Comparison of ENCODE assay signal across 8 mouse cellular contexts in the genomic region with DNA sequence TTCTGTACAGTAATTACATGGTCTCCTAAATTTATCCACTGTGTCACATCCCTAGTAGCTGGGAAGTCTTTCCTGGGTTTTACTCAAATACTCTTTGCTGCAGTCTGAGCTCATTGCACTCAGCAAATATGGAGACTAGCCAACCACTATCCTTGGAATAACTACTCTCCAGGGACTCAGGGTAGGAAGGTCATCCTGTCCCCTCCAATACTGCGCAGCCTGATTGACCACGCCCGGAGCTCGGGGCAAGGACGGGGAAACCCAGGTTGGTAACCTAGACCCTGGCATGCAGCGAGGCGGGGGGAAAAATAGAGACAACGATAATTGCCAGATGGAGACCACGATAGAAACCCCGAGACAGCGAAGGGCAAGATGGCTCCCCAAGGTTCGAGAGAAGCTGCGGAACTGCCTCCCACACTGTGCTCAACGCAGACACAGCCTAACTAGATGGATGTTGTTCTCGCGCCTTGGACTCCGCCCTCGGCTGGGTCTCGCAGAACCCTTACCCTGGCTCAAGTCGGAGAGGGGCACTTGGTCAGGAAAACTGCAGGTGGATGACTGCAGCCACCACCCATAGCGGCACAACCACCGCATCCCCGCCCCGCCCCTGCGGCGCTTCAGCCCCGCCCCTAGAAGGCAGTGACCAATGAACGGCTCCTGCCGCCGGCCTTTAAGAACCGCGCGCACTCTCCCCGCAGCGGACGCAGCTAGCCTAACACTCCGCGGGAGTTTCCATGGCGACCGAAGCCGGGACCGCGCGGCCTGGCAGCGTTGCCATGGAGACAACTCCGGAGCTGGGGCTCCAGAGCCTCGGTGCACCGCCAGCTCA. TPM values are rescaled to one million over a fixed set of nuclear protein-coding genes. Genes with fewer than 3 reads are reported as not detected.
A peak's percentile ranks its signal among the peaks of the same experiment; 100 is the strongest.
DNase-seq lines count a peak whose midpoint lies in the region; ATAC-seq and TF ChIP-seq lines count a peak whose summit lies in the region.

Map1a (plus strand) TSS at position 700 of the 829 bp plus-strand sequence.

- no peak within 1 kb of the TSS for H3K27ac ChIP-seq in ES-Bruce4 (ENCODE audit: insufficient read depth, low read length)
- peak within 1 kb of the TSS; percentile 72; the same call in 1 of the 2 replicates for H3K27ac ChIP-seq in forebrain, embryonic 14.5 days (ENCODE audit: low read depth, low read length)
- H3K27ac ChIP-seq in neural tube, embryonic 15.5 days (replicated peaks): peak within 1 kb of the TSS; percentile 91

- peak; percentile 20 for TF ChIP-seq POLR2A in ES-Bruce4 (IDR thresholded peaks at IDR 0.05; ENCODE audit: insufficient read depth, low read length)

- no peaks in the 10 kb centered on the region for H3K36me3 ChIP-seq in ES-Bruce4 (ENCODE audit: control insufficient read depth, insufficient read depth, low read length, poor library complexity, severe bottlenecking)
- H3K36me3 ChIP-seq in forebrain, embryonic 14.5 days (ENCODE audit: control insufficient read depth, insufficient read depth, low read length): no peaks in the 10 kb centered on the region
- no peaks in the 10 kb centered on the region for H3K36me3 ChIP-seq in neural tube, embryonic 15.5 days

- peak within 1 kb of the TSS; percentile 14 for H3K9ac ChIP-seq in ES-Bruce4 (ENCODE audit: low read depth, poor library complexity, severe bottlenecking)
- H3K9ac ChIP-seq in forebrain, embryonic 14.5 days (ENCODE audit: low read length): peak within 1 kb of the TSS; percentile 65
- peak within 1 kb of the TSS; percentile 56 for H3K9ac ChIP-seq in neural tube, embryonic 15.5 days (replicated peaks)

- ATAC-seq in cerebellum, adult (ENCODE audit: insufficient number of reproducible peaks, low FRiP score, low TSS enrichment): peak; percentile 94
- ATAC-seq in forebrain, embryonic 14.5 days: peak; percentile 98
- ATAC-seq in neural tube, embryonic 15.5 days (ENCODE audit: low FRiP score): peak; percentile 97

- TF ChIP-seq CTCF in ES-Bruce4 (IDR thresholded peaks at IDR 0.05; ENCODE audit: low read depth, low read length): no peak

- no peaks in the 10 kb centered on the region for H3K9me3 ChIP-seq in ES-Bruce4 (replicated peaks; ENCODE audit: control insufficient read depth, insufficient read depth, low read length, poor library complexity, severe bottlenecking)
- no peaks in the 10 kb centered on the region for H3K9me3 ChIP-seq in forebrain, embryonic 14.5 days (replicated peaks; ENCODE audit: control insufficient read depth, low read length)
- H3K9me3 ChIP-seq in neural tube, embryonic 15.5 days (replicated peaks): no peaks in the 10 kb centered on the region

- WGBS in forebrain, embryonic 14.5 days: under 1% methylated on average over 48 of the region's 48 CpGs
- WGBS in neural tube, embryonic 15.5 days: under 1% methylated on average over 48 of the region's 48 CpGs

- peak within 1 kb of the TSS; percentile 64 for H3K4me2 ChIP-seq in forebrain, embryonic 14.5 days (ENCODE audit: low read length)
- peak within 1 kb of the TSS; percentile 84 for H3K4me2 ChIP-seq in neural tube, embryonic 15.5 days

- no peak for TF ChIP-seq EP300 in ES-Bruce4 (IDR thresholded peaks at IDR 0.05; ENCODE audit: insufficient read depth, low read depth, low read length)

- DNase-seq in forebrain, embryonic 14.5 days (ENCODE audit: low spot score): peak; percentile 99
- DNase-seq in heart, postnatal 14 days: peak; percentile 88 to 91
- peak; percentile 97 for DNase-seq in layer of hippocampus, adult 11-12 months (ENCODE audit: low spot score)
- DNase-seq in lung, adult 18-20 months: peak; percentile 88 to 93
- DNase-seq in testis, postnatal 14 days (ENCODE audit: low spot score): peak; percentile 95

- intact Hi-C loops in heart, postnatal 14 days (cut with DNase I): no loop called here

- no peaks in the 10 kb centered on the region for H3K27me3 ChIP-seq in ES-Bruce4 (ENCODE audit: control insufficient read depth, insufficient read depth, low read length, poor library complexity, severe bottlenecking)
- H3K27me3 ChIP-seq in forebrain, embryonic 14.5 days (replicated peaks; ENCODE audit: control insufficient read depth, insufficient read depth, low read length): no peaks in the 10 kb centered on the region
- no peaks in the 10 kb centered on the region for H3K27me3 ChIP-seq in neural tube, embryonic 15.5 days (replicated peaks)

- H3K4me3 ChIP-seq in ES-Bruce4 (ENCODE audit: low read depth, low read length): peak within 1 kb of the TSS; percentile 84
- peak within 1 kb of the TSS; percentile 59 for H3K4me3 ChIP-seq in forebrain, embryonic 14.5 days (ENCODE audit: low read depth, low read length)
- H3K4me3 ChIP-seq in neural tube, embryonic 15.5 days (replicated peaks): peak within 1 kb of the TSS; percentile 70

- H3K4me1 ChIP-seq in ES-Bruce4 (ENCODE audit: control insufficient read depth, insufficient read depth, low read length): no peaks in the 10 kb centered on the region
- peaks cover 23% of the 10 kb centered on the region for H3K4me1 ChIP-seq in forebrain, embryonic 14.5 days (ENCODE audit: control insufficient read depth, insufficient read depth, low read length)
- peaks cover 44% of the 10 kb centered on the region for H3K4me1 ChIP-seq in neural tube, embryonic 15.5 days

RNA-seq across cellular contexts. Expression of gene Map1a, which starts in this region (rescaled TPM):
- 5.3 and 9.2 TPM in 2 replicates for polyA plus RNA-seq in ES-Bruce4 (2011; ENCODE audit: insufficient read depth, insufficient read length, low read depth, missing spikeins)
- polyA plus RNA-seq in forebrain, embryonic 14.5 days (2014; fragmentation: Nextera tagmentation; extraction: Ambion mirVana): 12.7 and 23.2 TPM in 2 replicates
- total RNA-seq in heart, postnatal 14 days (2021): 1 to 10 TPM; 7.6 to 8.7 TPM
- polyA plus RNA-seq in neural tube, embryonic 15.5 days (2015; fragmentation: Nextera tagmentation; extraction: Ambion mirVana): 32.5 and 38.6 TPM in 2 replicates

Comparison
In these comparisons a context has a peak if more than half of its experiments do, and no peak if none do; other contexts are left out.
1. H3K9ac ChIP-seq: peak in every context shown above with its lines; median percentile 65 in forebrain, embryonic 14.5 days; 56 in neural tube, embryonic 15.5 days; 14 in ES-Bruce4.